Mouse (Mus musculus) neural tube, embryonic 14.5 days (tissue): ENCODE measurements at regions not wholly inside any gene's neighbourhood (a gene's known extent, or its start where the extent isn't known, plus 50 kb on each side); places are given as distances from the start of the nearest gene placed in this dataset.

ENCODE experiments used
- ATAC-seq: fragments of 200-750 bp; cut with Nextera tagmentation; 2 replicates; pipeline ENCODE4 v1.8.0; 2017; ENCODE audit warnings: low read depth, mild to moderate bottlenecking, moderate TSS enrichment, moderate library complexity
- H3K27ac ChIP-seq: fragments of 300-500 bp; sonication (generic); 2 replicates; pipeline ENCODE4 v1.5.1; 2014; ENCODE audit warnings: low read depth, mild to moderate bottlenecking, control low read depth, low read length, moderate library complexity, mixed read lengths
- H3K27me3 ChIP-seq: fragments of 300-500 bp; sonication (generic); 2 replicates; pipeline ENCODE4 v1.6.1; 2014; ENCODE audit warnings: low read length; ENCODE audit not compliant: control insufficient read depth, insufficient read depth
- H3K36me3 ChIP-seq: fragments of 300-500 bp; sonication (generic); 2 replicates; pipeline ENCODE4 v1.6.1; 2014; ENCODE audit warnings: low read length, mixed read lengths; ENCODE audit not compliant: control insufficient read depth, insufficient read depth
- H3K4me1 ChIP-seq: fragments of 300-500 bp; sonication (generic); 2 replicates; pipeline ENCODE4 v1.6.1; 2014; ENCODE audit warnings: low read length; ENCODE audit not compliant: control insufficient read depth, insufficient read depth
- H3K4me2 ChIP-seq: fragments of 300-500 bp; sonication (generic); 2 replicates; pipeline ENCODE4 v1.6.1; 2014; ENCODE audit warnings: mild to moderate bottlenecking, low read depth, low read length, control low read depth
- H3K4me3 ChIP-seq: fragments of 300-500 bp; sonication (generic); 2 replicates; pipeline ENCODE4 v1.5.1; 2014; ENCODE audit warnings: low read depth, low read length, control low read depth, mixed read lengths
- H3K9ac ChIP-seq: fragments of 300-500 bp; sonication (generic); replicated peaks from 2 replicates; pipeline ENCODE4 v1.6.1; 2014; ENCODE audit warnings: low read depth, mild to moderate bottlenecking, control low read depth, low read length, mixed read lengths
- H3K9me3 ChIP-seq: fragments of 300-500 bp; sonication (generic); 2 replicates; pipeline ENCODE4 v1.6.1; 2016; ENCODE audit warnings: low read length; ENCODE audit not compliant: control insufficient read depth
- WGBS: fragments of 180-500 bp; shearing (Covaris S2); extraction: QIAGEN DNeasy Blood & Tissue Kit; methylation state at CpG from one replicate; pipeline ENCODE4 v1.1.7; 2014; 5-methylcytosine and 5-hydroxymethylcytosine counted together

DNA sequence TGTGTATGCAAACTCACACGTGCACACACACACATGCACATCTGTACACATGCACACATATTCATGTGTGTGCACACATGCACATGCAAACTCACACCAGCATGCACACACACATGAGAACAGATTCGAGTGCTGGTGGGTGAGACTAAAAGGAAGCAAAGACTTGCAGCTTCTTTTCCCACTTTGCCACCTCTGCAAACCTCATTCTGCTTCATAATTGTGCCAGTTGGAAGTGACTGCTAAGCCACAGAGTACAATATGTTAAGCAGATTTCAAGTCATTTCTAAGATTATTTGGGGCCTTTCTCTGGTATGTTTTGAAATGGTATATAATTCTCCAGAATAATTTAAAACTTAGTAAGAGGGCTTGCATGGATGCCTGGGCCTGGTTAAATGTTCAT lies 157.4 kb downstream of the Ankrd50 start:
- H3K4me1 ChIP-seq, result no peaks in the 10 kb centered on the region; the same call in 1 of the 2 replicates
- H3K27ac ChIP-seq, result no peak overlapping the region
- no peaks in the 10 kb centered on the region for H3K27me3 ChIP-seq
- no peak overlapping the region for H3K9ac ChIP-seq
- ATAC-seq, result no peak
- H3K4me3 ChIP-seq, result no peak overlapping the region
- no peak overlapping the region for H3K4me2 ChIP-seq
- no peaks in the 10 kb centered on the region for H3K36me3 ChIP-seq
- no peaks in the 10 kb centered on the region for H3K9me3 ChIP-seq
- 86% methylated on average over 2 of the region's 2 CpGs for WGBS

DNA sequence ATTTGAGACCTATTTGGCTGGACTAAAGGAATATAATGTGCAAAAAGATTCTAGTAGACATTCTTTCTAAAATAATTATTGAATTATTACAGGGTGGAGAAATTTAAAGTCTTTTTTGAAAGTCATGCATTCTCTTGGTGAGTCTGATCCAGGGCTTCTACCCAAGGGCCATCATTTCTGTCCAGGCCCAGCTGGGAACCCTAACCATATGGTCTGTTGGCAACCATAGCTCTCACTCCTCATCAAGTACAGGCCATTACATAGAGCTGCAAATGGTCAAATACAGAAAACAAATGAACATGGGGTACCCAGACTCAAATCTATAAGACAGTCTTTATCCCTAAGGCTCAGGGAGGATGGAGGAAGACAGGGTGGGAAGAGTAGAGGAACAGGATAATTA lies 158.4 kb downstream of the Ankrd50 start:
- H3K9me3 ChIP-seq, result no peaks in the 10 kb centered on the region
- H3K36me3 ChIP-seq, result no peaks in the 10 kb centered on the region
- ATAC-seq, result no peak
- no peak overlapping the region for H3K27ac ChIP-seq
- no peak overlapping the region for H3K9ac ChIP-seq
- H3K4me3 ChIP-seq, result no peak overlapping the region
- no peaks in the 10 kb centered on the region for H3K27me3 ChIP-seq
- no peaks in the 10 kb centered on the region; the same call in 1 of the 2 replicates for H3K4me1 ChIP-seq
- H3K4me2 ChIP-seq, result no peak overlapping the region

DNA sequence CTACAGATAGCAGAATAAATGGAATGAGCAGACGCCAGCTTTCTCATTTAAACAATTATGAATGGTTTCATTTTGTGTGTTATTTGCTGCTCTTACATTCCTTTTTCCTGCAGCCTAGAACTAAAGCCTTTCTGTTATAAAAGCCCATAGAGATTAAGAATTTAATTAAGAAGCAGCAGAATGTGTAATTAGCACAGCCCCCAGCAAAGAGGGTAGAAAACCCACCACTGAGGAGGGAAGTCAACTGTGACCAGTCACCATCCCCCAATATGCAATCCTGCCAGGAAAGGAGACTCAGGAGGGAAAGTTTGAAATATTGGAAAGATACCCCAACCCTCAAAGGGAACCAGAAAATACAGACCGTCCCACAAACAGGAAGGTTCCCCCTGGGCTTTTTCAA lies 160.0 kb downstream of the Ankrd50 start:
- Histone ChIP-seq H3K9ac (no peak overlapping the region), H3K4me2 (no peak overlapping the region), H3K27ac (no peak overlapping the region), H3K36me3 (no peaks in the 10 kb centered on the region), H3K9me3 (no peaks in the 10 kb centered on the region), H3K27me3 (no peaks in the 10 kb centered on the region), H3K4me3 (no peak overlapping the region), H3K4me1 (no peaks in the 10 kb centered on the region; the same call in 1 of the 2 replicates)
- WGBS, result 52% methylated on average over 2 of the region's 2 CpGs
- peak; percentile 61; the same call in 1 of the 2 replicates for ATAC-seq

DNA sequence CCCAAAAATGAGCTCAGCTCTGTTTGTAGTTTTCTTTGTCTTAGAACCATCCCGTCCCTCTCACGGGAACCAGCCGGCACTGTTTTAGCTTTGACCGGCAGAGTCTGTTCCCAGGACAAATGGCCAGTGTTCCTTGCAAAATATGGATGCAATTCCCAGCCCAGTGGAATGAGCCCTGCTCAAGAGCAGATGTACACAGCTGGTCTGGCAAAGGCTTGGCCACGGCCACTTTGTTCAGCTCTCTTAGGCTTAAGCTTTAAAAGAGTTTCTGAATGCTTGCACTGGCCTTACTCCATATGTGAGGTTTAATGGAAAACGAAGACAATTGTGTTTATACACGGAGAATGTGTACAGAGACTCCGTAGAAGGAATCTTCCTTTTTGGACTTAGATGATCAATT lies 162.2 kb downstream of the Ankrd50 start:
- ATAC-seq, result no peak; the same call in 1 of the 2 replicates
- Histone ChIP-seq H3K4me2 (no peak overlapping the region), H3K4me1 (no peaks in the 10 kb centered on the region; the same call in 1 of the 2 replicates), H3K27me3 (no peaks in the 10 kb centered on the region), H3K4me3 (no peak overlapping the region), H3K36me3 (no peaks in the 10 kb centered on the region), H3K9me3 (no peaks in the 10 kb centered on the region), H3K27ac (no peak overlapping the region), H3K9ac (no peak overlapping the region)
- WGBS, result 52% methylated on average over 8 of the region's 8 CpGs

DNA sequence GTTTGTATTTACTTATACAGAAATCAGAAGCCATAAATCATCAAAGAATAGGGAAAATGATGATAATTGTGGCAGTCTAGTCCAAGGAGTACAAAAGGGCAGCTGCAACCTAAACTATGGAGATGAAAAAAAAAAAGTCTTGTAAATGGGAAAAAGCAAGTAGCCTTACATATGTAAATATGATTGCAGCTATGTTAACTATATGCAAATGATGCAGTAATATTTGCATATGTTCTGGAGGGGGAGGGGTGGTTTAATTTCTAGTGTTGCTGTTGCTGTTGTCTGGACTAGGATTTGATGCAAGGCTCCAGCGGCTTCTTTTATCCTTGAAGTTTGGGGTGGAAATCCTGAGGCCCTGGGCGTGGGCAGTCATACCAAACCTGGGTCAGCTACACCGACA lies 163.0 kb downstream of the Ankrd50 start:
- Histone ChIP-seq H3K4me2 (no peak overlapping the region), H3K4me3 (no peak overlapping the region), H3K27ac (no peak overlapping the region), H3K27me3 (no peaks in the 10 kb centered on the region), H3K9ac (no peak overlapping the region), H3K9me3 (no peaks in the 10 kb centered on the region), H3K4me1 (no peaks in the 10 kb centered on the region; the same call in 1 of the 2 replicates), H3K36me3 (no peaks in the 10 kb centered on the region)
- WGBS, result 84% methylated on average over 3 of the region's 3 CpGs
- ATAC-seq, result no peak

DNA sequence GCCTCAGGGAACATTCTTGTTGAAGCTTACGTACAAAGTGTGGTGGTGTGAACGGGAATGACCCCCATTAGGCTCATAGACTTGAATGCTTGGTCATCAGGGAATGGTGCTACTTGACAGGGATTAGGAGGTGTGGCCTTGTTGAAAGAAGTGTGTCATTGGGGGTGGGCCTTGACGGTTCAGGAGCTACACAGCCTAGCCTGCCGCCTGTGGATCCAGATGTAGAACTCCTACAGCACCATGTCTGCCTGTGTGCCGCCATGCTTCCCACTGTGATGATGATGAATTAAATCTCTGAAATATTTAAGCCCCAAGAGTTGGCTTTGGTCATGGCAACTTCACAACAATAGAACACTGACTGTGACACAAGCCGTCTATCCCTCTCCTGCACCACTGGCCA lies 163.6 kb downstream of the Ankrd50 start:
- Histone ChIP-seq H3K4me3 (no peak overlapping the region), H3K36me3 (no peaks in the 10 kb centered on the region), H3K4me2 (no peak overlapping the region), H3K27ac (no peak overlapping the region), H3K27me3 (no peaks in the 10 kb centered on the region), H3K9me3 (no peaks in the 10 kb centered on the region), H3K4me1 (no peaks in the 10 kb centered on the region; the same call in 1 of the 2 replicates), H3K9ac (no peak overlapping the region)
- ATAC-seq, result no peak
- WGBS, result 84% methylated on average over 6 of the region's 6 CpGs

DNA sequence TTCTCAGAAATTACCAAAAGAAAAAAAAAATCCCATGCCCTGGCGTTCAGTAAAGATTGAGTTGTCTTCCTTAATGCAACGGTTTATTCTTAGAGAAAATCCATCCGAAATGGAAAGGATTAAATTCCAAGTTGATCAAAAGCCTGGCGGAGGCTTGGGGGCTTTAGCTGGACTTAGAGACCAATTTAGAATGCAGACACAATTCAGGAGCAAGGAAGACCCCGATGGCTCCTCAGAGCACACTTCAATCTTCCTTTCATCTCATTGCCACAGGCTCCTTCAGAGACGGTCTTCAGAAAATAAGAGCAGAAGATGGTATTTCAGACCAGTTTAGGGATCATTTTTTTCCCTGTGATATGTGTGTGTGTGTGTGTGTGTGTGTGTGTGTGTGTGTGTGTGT lies 171.8 kb downstream of the Ankrd50 start:
- Histone ChIP-seq H3K27me3 (no peaks in the 10 kb centered on the region), H3K36me3 (no peaks in the 10 kb centered on the region), H3K9me3 (no peaks in the 10 kb centered on the region), H3K4me1 (no peaks in the 10 kb centered on the region), H3K4me3 (no peak overlapping the region), H3K4me2 (no peak overlapping the region), H3K9ac (no peak overlapping the region), H3K27ac (no peak overlapping the region)
- ATAC-seq, result no peak
- WGBS, result 86% methylated on average over 6 of the region's 6 CpGs

DNA sequence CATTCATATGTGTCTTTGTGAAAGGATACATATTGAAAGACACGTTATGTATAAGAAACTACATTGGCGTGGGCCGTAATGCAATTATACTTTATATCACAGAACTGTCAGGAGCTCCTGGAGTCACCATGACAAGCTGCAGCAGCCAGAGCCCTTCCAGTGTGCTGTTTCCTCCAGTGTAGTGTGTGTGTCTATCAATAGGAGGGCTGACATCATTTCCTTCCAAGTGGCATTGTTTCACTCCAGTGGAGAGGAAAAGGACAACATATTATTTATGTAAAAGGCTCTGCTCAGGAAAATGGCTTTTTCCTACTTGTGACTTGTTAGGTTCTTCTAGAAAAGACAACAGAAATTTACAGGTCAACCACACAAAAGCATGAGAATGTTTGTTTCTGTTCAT lies 172.5 kb downstream of the Ankrd50 start:
- no peak overlapping the region for H3K27ac ChIP-seq
- H3K9ac ChIP-seq, result no peak overlapping the region
- WGBS, result 64% methylated on average over 3 of the region's 3 CpGs

DNA sequence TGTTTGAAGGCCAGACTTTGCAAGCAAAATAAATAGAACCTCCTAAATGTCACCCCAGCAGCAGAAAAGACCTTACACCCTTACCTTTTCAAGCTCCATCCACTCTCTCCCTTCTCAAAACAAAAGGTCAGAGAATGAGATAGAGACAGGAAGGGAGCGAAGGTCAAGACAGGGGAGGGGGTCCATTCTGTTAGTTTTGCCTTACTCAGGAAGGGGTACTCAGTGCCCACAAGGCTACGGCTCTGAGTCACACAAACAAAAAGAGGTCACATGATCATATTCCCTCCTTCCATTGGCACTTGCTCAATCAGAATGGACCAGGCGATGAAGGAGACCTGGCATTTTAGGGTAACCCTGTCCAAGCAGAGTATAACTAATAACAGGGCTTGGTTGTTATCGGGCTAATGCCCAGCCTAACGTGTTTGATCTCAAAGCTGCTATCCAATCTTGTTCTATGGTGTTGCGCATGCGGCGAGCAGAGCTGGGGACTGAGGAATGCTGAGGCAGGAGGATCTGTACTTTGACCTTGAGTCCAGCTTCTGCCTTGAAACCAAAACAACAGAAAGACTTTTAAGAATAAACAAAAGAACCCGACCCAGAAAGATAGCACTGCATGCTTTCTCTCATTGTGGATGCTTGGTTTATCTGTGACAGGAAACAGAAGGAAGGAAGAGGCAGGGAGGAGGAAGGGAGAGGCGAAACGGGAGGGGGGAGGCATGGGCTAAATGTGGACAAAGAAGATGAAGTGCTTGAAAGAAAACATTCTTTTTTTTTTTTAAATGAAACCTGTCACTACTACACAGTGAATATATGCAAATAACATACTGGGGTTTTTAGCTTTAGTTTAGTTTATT lies 184.5 kb downstream of the Ankrd50 start:
- H3K9me3 ChIP-seq, result no peaks in the 10 kb centered on the region
- no peak overlapping the region for H3K9ac ChIP-seq
- H3K4me2 ChIP-seq, result no peak overlapping the region
- no peaks in the 10 kb centered on the region for H3K36me3 ChIP-seq
- no peak overlapping the region; the same call in 1 of the 2 replicates for H3K27ac ChIP-seq
- 85% methylated on average over 11 of the region's 11 CpGs for WGBS
- no peaks in the 10 kb centered on the region for H3K4me1 ChIP-seq
- H3K4me3 ChIP-seq, result no peak overlapping the region
- peak; percentile 56; the same call in 1 of the 2 replicates for ATAC-seq
- no peaks in the 10 kb centered on the region for H3K27me3 ChIP-seq

More for the DNA sequence above, 172.5 kb downstream of the Ankrd50 start:
- Histone ChIP-seq H3K9me3 (no peaks in the 10 kb centered on the region), H3K4me2 (no peak overlapping the region), H3K27me3 (no peaks in the 10 kb centered on the region), H3K4me3 (no peak overlapping the region), H3K36me3 (no peaks in the 10 kb centered on the region), H3K4me1 (no peaks in the 10 kb centered on the region)
- ATAC-seq, result no peak
